Mouse (Mus musculus): Measurements from ENCODE around the gene Nfatc2ip. TPM values are rescaled to one million over a fixed set of nuclear protein-coding genes. Genes with fewer than 3 reads are reported as not detected.
A peak's percentile ranks its signal among the peaks of the same experiment; 100 is the strongest.

Nfatc2ip gene
- polyA plus RNA-seq, 1 experiment from 2014 or later: 2.0 TPM

- H3K9ac ChIP-seq (ENCODE audit: low read length): no peak overlapping the region
- H3K4me3 ChIP-seq (ENCODE audit: control insufficient read depth in 1 of 2, insufficient read depth in 1 of 2, low read depth in 1 of 2, low read length in 2 of 2): no peak overlapping the region
- WGBS: 59% methylated on average over 5 of the region's 5 CpGs
- H3K4me1 ChIP-seq (ENCODE audit: control insufficient read depth in 2 of 2, insufficient read depth in 2 of 2, low read length in 2 of 2): peaks cover 0 to 9% of the 10 kb centered on the region in 2 experiments; a peak in 2 of 4 replicates
- ATAC-seq (ENCODE audit: insufficient number of reproducible peaks, insufficient read depth, low FRiP score, low read depth): no peak
- no peaks in the 10 kb centered on the region for H3K9me3 ChIP-seq (ENCODE audit: control insufficient read depth, low read length)
- no peaks in the 10 kb centered on the region for H3K36me3 ChIP-seq (ENCODE audit: control insufficient read depth, insufficient read depth, low read length)
- no peak overlapping the region for H3K4me2 ChIP-seq (ENCODE audit: low read length)
- H3K27ac ChIP-seq (replicated peaks in 1 of 2; ENCODE audit: control insufficient read depth in 1 of 2, insufficient read depth in 1 of 2, low read depth in 2 of 2, low read length in 2 of 2): no peak overlapping the region
- H3K27me3 ChIP-seq (ENCODE audit: control insufficient read depth, insufficient read depth, low read length): no peaks in the 10 kb centered on the region
These were observed 40.5 kb downstream of the Nfatc2ip start for GRCm38 (mm10) chr7:126355847-126356597.

- H3K27me3 ChIP-seq (ENCODE audit: control insufficient read depth, insufficient read depth, low read length): no peaks in the 10 kb centered on the region
- ATAC-seq (ENCODE audit: insufficient number of reproducible peaks, insufficient read depth, low FRiP score, low read depth): peak; percentile 47; the same call in 1 of the 2 replicates
- H3K9me3 ChIP-seq (ENCODE audit: control insufficient read depth, low read length): no peaks in the 10 kb centered on the region
- no peak overlapping the region for H3K27ac ChIP-seq (replicated peaks in 1 of 2; ENCODE audit: control insufficient read depth in 1 of 2, insufficient read depth in 1 of 2, low read depth in 2 of 2, low read length in 2 of 2)
- H3K4me1 ChIP-seq (ENCODE audit: control insufficient read depth in 2 of 2, insufficient read depth in 2 of 2, low read length in 2 of 2): peaks cover 0 to 9% of the 10 kb centered on the region in 2 experiments; a peak in 2 of 4 replicates
- no peak overlapping the region for H3K4me3 ChIP-seq (ENCODE audit: control insufficient read depth in 1 of 2, insufficient read depth in 1 of 2, low read depth in 1 of 2, low read length in 2 of 2)
- no peak overlapping the region for H3K9ac ChIP-seq (ENCODE audit: low read length)
- H3K36me3 ChIP-seq (ENCODE audit: control insufficient read depth, insufficient read depth, low read length): no peaks in the 10 kb centered on the region
- whole genome bisulfite sequencing: 42% methylated on average over 14 of the region's 14 CpGs
- H3K4me2 ChIP-seq (ENCODE audit: low read length): no peak overlapping the region
These were observed 41.6 kb downstream of the Nfatc2ip start for GRCm38 (mm10) chr7:126354738-126355614.

GRCm38 (mm10) chr7:126353994-126354365 lies 42.6 kb downstream of the Nfatc2ip start:
- no peaks in the 10 kb centered on the region for H3K36me3 ChIP-seq (ENCODE audit: control insufficient read depth, insufficient read depth, low read length)
- H3K4me2 ChIP-seq (ENCODE audit: low read length): no peak overlapping the region
- no peak overlapping the region for H3K27ac ChIP-seq (replicated peaks in 1 of 2; ENCODE audit: control insufficient read depth in 1 of 2, insufficient read depth in 1 of 2, low read depth in 2 of 2, low read length in 2 of 2)
- no peak overlapping the region for H3K9ac ChIP-seq (ENCODE audit: low read length)
- no peak overlapping the region for H3K4me3 ChIP-seq (ENCODE audit: control insufficient read depth in 1 of 2, insufficient read depth in 1 of 2, low read depth in 1 of 2, low read length in 2 of 2)
- peaks cover 0 to 9% of the 10 kb centered on the region in 2 experiments; a peak in 2 of 4 replicates for H3K4me1 ChIP-seq (ENCODE audit: control insufficient read depth in 2 of 2, insufficient read depth in 2 of 2, low read length in 2 of 2)
- no peaks in the 10 kb centered on the region for H3K9me3 ChIP-seq (ENCODE audit: control insufficient read depth, low read length)
- H3K27me3 ChIP-seq (ENCODE audit: control insufficient read depth, insufficient read depth, low read length): no peaks in the 10 kb centered on the region
- 81% methylated on average over 3 of the region's 3 CpGs for WGBS
- no peak for ATAC-seq (ENCODE audit: insufficient number of reproducible peaks, insufficient read depth, low FRiP score, low read depth)

GRCm38 (mm10) chr7:126353251-126353993 lies 43.1 kb downstream of the Nfatc2ip start:
- H3K4me1 ChIP-seq (ENCODE audit: control insufficient read depth in 2 of 2, insufficient read depth in 2 of 2, low read length in 2 of 2): peaks cover 0 to 9% of the 10 kb centered on the region in 2 experiments; a peak in 2 of 4 replicates
- 68% methylated on average over 11 of the region's 11 CpGs for WGBS
- no peaks in the 10 kb centered on the region for H3K27me3 ChIP-seq (ENCODE audit: control insufficient read depth, insufficient read depth, low read length)
- H3K4me3 ChIP-seq (ENCODE audit: control insufficient read depth in 1 of 2, insufficient read depth in 1 of 2, low read depth in 1 of 2, low read length in 2 of 2): no peak overlapping the region
- no peak overlapping the region for H3K9ac ChIP-seq (ENCODE audit: low read length)
- no peak overlapping the region for H3K27ac ChIP-seq (replicated peaks in 1 of 2; ENCODE audit: control insufficient read depth in 1 of 2, insufficient read depth in 1 of 2, low read depth in 2 of 2, low read length in 2 of 2)
- H3K9me3 ChIP-seq (ENCODE audit: control insufficient read depth, low read length): no peaks in the 10 kb centered on the region
- no peaks in the 10 kb centered on the region for H3K36me3 ChIP-seq (ENCODE audit: control insufficient read depth, insufficient read depth, low read length)
- no peak for ATAC-seq (ENCODE audit: insufficient number of reproducible peaks, insufficient read depth, low FRiP score, low read depth)
- H3K4me2 ChIP-seq (ENCODE audit: low read length): no peak overlapping the region

- Histone ChIP-seq H3K4me1 (ENCODE audit: control insufficient read depth in 2 of 2, insufficient read depth in 2 of 2, low read length in 2 of 2) (peaks cover 0 to 5% of the 10 kb centered on the region in 2 experiments; a peak in 2 of 4 replicates), H3K27me3 (ENCODE audit: control insufficient read depth, insufficient read depth, low read length) (no peaks in the 10 kb centered on the region), H3K9ac (ENCODE audit: low read length) (no peak overlapping the region), H3K4me2 (ENCODE audit: low read length) (no peak overlapping the region), H3K36me3 (ENCODE audit: control insufficient read depth, insufficient read depth, low read length) (no peaks in the 10 kb centered on the region), H3K9me3 (ENCODE audit: control insufficient read depth, low read length) (no peaks in the 10 kb centered on the region), H3K4me3 (ENCODE audit: control insufficient read depth in 1 of 2, insufficient read depth in 1 of 2, low read depth in 1 of 2, low read length in 2 of 2) (no peak overlapping the region), H3K27ac (replicated peaks in 1 of 2; ENCODE audit: control insufficient read depth in 1 of 2, insufficient read depth in 1 of 2, low read depth in 2 of 2, low read length in 2 of 2) (no peak overlapping the region)
- WGBS: 51% methylated on average over 10 of the region's 10 CpGs
- no peak for ATAC-seq (ENCODE audit: insufficient number of reproducible peaks, insufficient read depth, low FRiP score, low read depth)
These were observed 45.1 kb downstream of the Nfatc2ip start for GRCm38 (mm10) chr7:126351419-126351951.

GRCm38 (mm10) chr7:126350748-126351418 lies 45.7 kb downstream of the Nfatc2ip start:
- H3K9me3 ChIP-seq (ENCODE audit: control insufficient read depth, low read length): no peaks in the 10 kb centered on the region
- no peak for ATAC-seq (ENCODE audit: insufficient number of reproducible peaks, insufficient read depth, low FRiP score, low read depth)
- H3K4me3 ChIP-seq (ENCODE audit: control insufficient read depth in 1 of 2, insufficient read depth in 1 of 2, low read depth in 1 of 2, low read length in 2 of 2): no peak overlapping the region
- no peaks in the 10 kb centered on the region for H3K36me3 ChIP-seq (ENCODE audit: control insufficient read depth, insufficient read depth, low read length)
- H3K4me2 ChIP-seq (ENCODE audit: low read length): peak overlapping the region; percentile 21; the same call in 1 of the 2 replicates
- H3K9ac ChIP-seq (ENCODE audit: low read length): no peak overlapping the region
- 59% methylated on average over 20 of the region's 20 CpGs for WGBS
- no peak overlapping the region for H3K27ac ChIP-seq (replicated peaks in 1 of 2; ENCODE audit: control insufficient read depth in 1 of 2, insufficient read depth in 1 of 2, low read depth in 2 of 2, low read length in 2 of 2)
- H3K4me1 ChIP-seq (ENCODE audit: control insufficient read depth in 2 of 2, insufficient read depth in 2 of 2, low read length in 2 of 2): peaks cover 0 to 5% of the 10 kb centered on the region in 2 experiments; a peak in 2 of 4 replicates
- H3K27me3 ChIP-seq (ENCODE audit: control insufficient read depth, insufficient read depth, low read length): no peaks in the 10 kb centered on the region

Measured in heart, embryonic 14.5 days (tissue).